Mouse (Mus musculus): ENCODE data around the gene Ear1.
"Not testable (repeated sequence)": the region's sequence is repeated elsewhere in the genome, so short reads cannot be mapped to it uniquely, and the experiment has no call there.

DNA sequence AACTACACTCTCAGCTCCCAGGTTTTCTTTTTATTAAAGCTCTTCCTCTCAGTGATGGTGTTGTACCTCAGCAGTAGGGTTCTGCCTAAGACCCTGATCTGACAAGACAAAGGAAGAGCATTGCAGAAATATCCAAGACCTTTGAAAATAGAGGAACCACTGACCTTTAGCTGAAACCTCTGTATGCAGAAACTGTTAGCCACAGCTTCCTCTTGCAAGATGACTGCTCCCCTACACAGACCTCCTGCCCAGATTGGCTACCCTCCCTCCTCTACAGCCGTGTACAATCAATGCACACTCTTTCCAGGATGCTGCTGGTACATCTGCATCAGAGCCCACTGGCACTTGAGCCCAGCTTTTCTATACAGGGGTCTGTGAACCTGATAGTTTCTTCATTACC, 44.9 kb downstream of the Ear1 start:
- not testable (repeated sequence) for TF ChIP-seq POLR2A (IDR thresholded peaks at IDR 0.05; ENCODE audit: control insufficient read depth in 1 of 2, insufficient read depth in 1 of 2, low read depth in 1 of 2, low read length in 2 of 2, poor library complexity in 1 of 2); GATA1 (IDR thresholded peaks at IDR 0.05; ENCODE audit: low read depth, low read length); POLR2AphosphoS5 (IDR thresholded peaks at IDR 0.05; ENCODE audit: borderline replicate concordance, low read depth, low read length); BHLHE40 (IDR thresholded peaks at IDR 0.05; ENCODE audit: borderline replicate concordance, low read depth, low read length); CHD2 (IDR thresholded peaks at IDR 0.05; ENCODE audit: low read length); POLR2AphosphoS2 (IDR thresholded peaks at IDR 0.05; ENCODE audit: low read length); MAX (IDR thresholded peaks at IDR 0.05; ENCODE audit: low read length); CHD1 (IDR thresholded peaks at IDR 0.05; ENCODE audit: low read depth, low read length); RAD21 (IDR thresholded peaks at IDR 0.05; ENCODE audit: low read depth, low read length); RCOR1 (IDR thresholded peaks at IDR 0.05; ENCODE audit: low read depth, low read length); ZMIZ1 (IDR thresholded peaks at IDR 0.05; ENCODE audit: low read depth, low read length)
